ENCODE assay signal across 10 mouse cellular contexts in genomic region chr12:4028516-4028915, GRCm38 (mm10). TPM values are rescaled to one million over a fixed set of nuclear protein-coding genes. Genes with fewer than 3 reads are reported as not detected.
DNase-seq lines count a peak whose midpoint lies in the region; ATAC-seq and TF ChIP-seq lines count a peak whose summit lies in the region.
"Had no signal": no experiment of that assay in that cellular context is flagged by ENCODE, and none has a peak within 500 bp of the region (broad histone marks: within the 10 kb centered on the region; RNA-seq: fewer than 3 reads in every experiment).

No protein-coding gene starts in this region.

- TF ChIP-seq CTCF in liver, postnatal 0 days (IDR thresholded peaks at IDR 0.05; ENCODE audit: low read depth): no peak

- H3K9me3 ChIP-seq in midbrain, embryonic 14.5 days (ENCODE audit: control insufficient read depth, low read length): no peaks in the 10 kb centered on the region
- H3K9me3 ChIP-seq in liver, postnatal 0 days (ENCODE audit: low read length): no peaks in the 10 kb centered on the region
- H3K9me3 ChIP-seq: neural tube, embryonic 13.5 days had no signal

- no peaks in the 10 kb centered on the region for H3K36me3 ChIP-seq in midbrain, embryonic 14.5 days (ENCODE audit: control insufficient read depth, insufficient read depth, low read length)
- no peaks in the 10 kb centered on the region for H3K36me3 ChIP-seq in liver, postnatal 0 days (replicated peaks; ENCODE audit: insufficient read depth, low read length)
- H3K36me3 ChIP-seq: neural tube, embryonic 13.5 days had no signal

- no peak overlapping the region for H3K4me3 ChIP-seq in midbrain, embryonic 14.5 days (replicated peaks; ENCODE audit: low read depth, low read length)
- no peak overlapping the region for H3K4me3 ChIP-seq in liver, postnatal 0 days (ENCODE audit: low read depth, low read length)
- H3K4me3 ChIP-seq: neural tube, embryonic 13.5 days had no signal

- WGBS in midbrain, embryonic 14.5 days: 91% methylated on average over 11 of the region's 11 CpGs
- 46% methylated on average over 11 of the region's 11 CpGs for WGBS in liver, postnatal 0 days (ENCODE audit: insufficient replicate concordance)

- H3K4me2 ChIP-seq in midbrain, embryonic 14.5 days (ENCODE audit: low read length): no peak overlapping the region
- H3K4me2 ChIP-seq in liver, postnatal 0 days (ENCODE audit: low read depth, low read length): no peak overlapping the region
- H3K4me2 ChIP-seq: neural tube, embryonic 13.5 days had no signal

- ATAC-seq in midbrain, embryonic 14.5 days (ENCODE audit: low FRiP score, low TSS enrichment): no peak
- ATAC-seq in liver, postnatal 0 days: no peak
- ATAC-seq: forebrain, embryonic 16.5 days had no signal

- no peak for TF ChIP-seq EP300 in liver, postnatal 0 days (IDR thresholded peaks at IDR 0.05; ENCODE audit: low read depth)

- no peak overlapping the region for H3K27ac ChIP-seq in midbrain, embryonic 14.5 days (replicated peaks; ENCODE audit: low read depth, low read length)
- H3K27ac ChIP-seq in liver, postnatal 0 days (ENCODE audit: low read depth): no peak overlapping the region
- H3K27ac ChIP-seq: neural tube, embryonic 13.5 days had no signal

- no peaks in the 10 kb centered on the region for H3K4me1 ChIP-seq in midbrain, embryonic 14.5 days (ENCODE audit: control insufficient read depth, insufficient read depth, low read length)
- no peaks in the 10 kb centered on the region for H3K4me1 ChIP-seq in liver, postnatal 0 days (ENCODE audit: insufficient read depth)

- no peaks in the 10 kb centered on the region for H3K27me3 ChIP-seq in midbrain, embryonic 14.5 days (ENCODE audit: control insufficient read depth, insufficient read depth, low read length)
- no peaks in the 10 kb centered on the region; the same call in 1 of the 2 replicates for H3K27me3 ChIP-seq in liver, postnatal 0 days (ENCODE audit: insufficient read depth, low read length)
- H3K27me3 ChIP-seq: neural tube, embryonic 13.5 days had no signal

- DNase-seq in adrenal gland, adult (ENCODE audit: inconsistent age in 2 of 2, low spot score in 1 of 2): peak; percentile 48 to 68
- no peak for DNase-seq in adrenal gland, adult 18-20 months (ENCODE audit: low spot score in 2 of 2)
- DNase-seq in ovary, adult 18-20 months (ENCODE audit: low spot score): peak; percentile 26
- no peak for DNase-seq in ovary, postnatal 10 days (ENCODE audit: low spot score)
- peak; percentile 58 to 68 for DNase-seq in left cerebral cortex, postnatal 10 days (ENCODE audit: extremely low spot score in 1 of 2, low spot score in 2 of 2)
- peak; percentile 20 for DNase-seq in testis, postnatal 14 days (ENCODE audit: low spot score)
- DNase-seq in midbrain, embryonic 14.5 days: no peak
- no peak for DNase-seq in liver, postnatal 0 days

- H3K9ac ChIP-seq in midbrain, embryonic 14.5 days (replicated peaks; ENCODE audit: low read length): no peak overlapping the region
- no peak overlapping the region for H3K9ac ChIP-seq in liver, postnatal 0 days (replicated peaks)
- H3K9ac ChIP-seq: neural tube, embryonic 13.5 days had no signal

- intact Hi-C loops in left cerebral cortex, postnatal 10 days (cut with DNase I): no loop called here

RNA-seq across cellular contexts. Expression of gene Efr3b, which starts 10.2 kb away (rescaled TPM):
- total RNA-seq in adrenal gland, adult 18-20 months (2021): 1 to 10 TPM; 2.7 to 7.0 TPM
- 100 to 1,000 TPM in 1 of 2 experiments, 10 to 100 TPM in 1; 95.7 to 101 TPM for total RNA-seq in left cerebral cortex, postnatal 10 days (2021)
- polyA plus RNA-seq in midbrain, embryonic 14.5 days (2014; fragmentation: Nextera tagmentation; extraction: Ambion mirVana): 33.6 and 41.4 TPM in 2 replicates
- 0.04 and 0.05 TPM in 2 replicates for polyA plus RNA-seq in liver, postnatal 0 days (2015; fragmentation: Nextera tagmentation; extraction: Ambion mirVana)

RNA-seq across cellular contexts. Expression of gene Dnajc27, which starts 53.9 kb away (rescaled TPM):
- total RNA-seq in adrenal gland, adult 18-20 months (2021): 1 to 10 TPM; 4.8 to 6.0 TPM
- total RNA-seq in left cerebral cortex, postnatal 10 days (2021): 10 to 100 TPM; 63.3 to 63.5 TPM
- 16.0 and 20.1 TPM in 2 replicates for polyA plus RNA-seq in midbrain, embryonic 14.5 days (2014; fragmentation: Nextera tagmentation; extraction: Ambion mirVana)
- 0.40 and 0.59 TPM in 2 replicates for polyA plus RNA-seq in liver, postnatal 0 days (2015; fragmentation: Nextera tagmentation; extraction: Ambion mirVana)

Comparison
In these comparisons a context has a peak if more than half of its experiments do, and no peak if none do; other contexts are left out.
1. DNase-seq: peak in adrenal gland, adult (2 of 2), ovary, adult 18-20 months (single experiment), left cerebral cortex, postnatal 10 days (2 of 2) and testis, postnatal 14 days (single experiment); none in adrenal gland, adult 18-20 months (0 of 2), ovary, postnatal 10 days (single experiment), midbrain, embryonic 14.5 days (single experiment) and liver, postnatal 0 days (single experiment).
2. RNA of gene Efr3b, which starts 10.2 kb away (total RNA-seq): 95.7 to 101 TPM in left cerebral cortex, postnatal 10 days; 2.7 to 7.0 TPM in adrenal gland, adult 18-20 months; every median in the first group is over 10 times any median in the second.
3. RNA of gene Dnajc27, which starts 53.9 kb away (total RNA-seq): 63.3 to 63.5 TPM in left cerebral cortex, postnatal 10 days; 4.8 to 6.0 TPM in adrenal gland, adult 18-20 months; every median in the first group is over 4 times any median in the second.